In the genomic region with DNA sequence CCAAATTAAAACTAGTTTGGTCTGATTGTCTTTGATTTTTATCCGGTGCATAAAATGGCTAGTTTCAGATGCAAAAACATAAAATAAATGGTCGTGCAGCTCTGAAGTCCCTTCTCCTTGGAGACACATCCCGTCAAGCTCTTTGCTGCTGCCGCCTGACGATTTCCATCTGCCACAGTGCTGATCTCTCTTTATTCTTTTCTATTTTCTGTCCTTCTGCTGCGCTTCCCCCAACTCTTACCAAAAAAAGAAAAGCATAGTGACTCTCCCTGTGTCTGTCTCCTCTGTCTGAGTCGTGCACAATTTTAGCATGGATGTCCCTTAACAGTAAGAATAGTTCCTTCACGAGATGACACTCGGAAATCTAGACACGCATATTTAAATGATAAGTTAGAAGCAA, we compare ENCODE assay signal across 19 mouse cellular contexts.
DNase-seq lines count a peak whose midpoint lies in the region; ATAC-seq and TF ChIP-seq lines count a peak whose summit lies in the region.
"Had no signal": no experiment of that assay in that cellular context is flagged by ENCODE, and none has a peak within 500 bp of the region (broad histone marks: within the 10 kb centered on the region; RNA-seq: fewer than 3 reads in every experiment).

No protein-coding gene starts in this region.

- H3K9ac ChIP-seq in intestine, embryonic 14.5 days (ENCODE audit: low read length) = no peak overlapping the region
- H3K9ac ChIP-seq in intestine, embryonic 15.5 days = no peak overlapping the region
- no peak overlapping the region for H3K9ac ChIP-seq in liver, embryonic 11.5 days (ENCODE audit: low read depth, low read length)
- H3K9ac ChIP-seq: embryonic facial prominence, embryonic 13.5 days; heart, embryonic 13.5 days; limb, embryonic 12.5 days; liver, embryonic 14.5 days had no signal

- 63% methylated on average over 10 of the region's 10 CpGs for WGBS in intestine, embryonic 14.5 days
- WGBS in intestine, embryonic 15.5 days = 74% methylated on average over 10 of the region's 10 CpGs
- 80% methylated on average over 10 of the region's 10 CpGs for WGBS in liver, embryonic 11.5 days

- TF ChIP-seq CTCF in left cerebral cortex, adult 2 months (IDR thresholded peaks at IDR 0.05) = no peak
- no peak for TF ChIP-seq CTCF in gastrocnemius, adult 2 months (IDR thresholded peaks at IDR 0.05)

- no peak for ATAC-seq in intestine, embryonic 14.5 days (replicated peaks; ENCODE audit: low FRiP score, low TSS enrichment, low read depth)
- no peak for ATAC-seq in intestine, embryonic 15.5 days
- no peak for ATAC-seq in liver, embryonic 11.5 days (replicated peaks; ENCODE audit: low FRiP score)
- ATAC-seq: hindbrain, embryonic 16.5 days; midbrain, embryonic 16.5 days had no signal

- no peaks in the 10 kb centered on the region for H3K27me3 ChIP-seq in intestine, embryonic 14.5 days (replicated peaks; ENCODE audit: control insufficient read depth, insufficient read depth, low read length)
- H3K27me3 ChIP-seq in intestine, embryonic 15.5 days (replicated peaks) = no peaks in the 10 kb centered on the region
- no peaks in the 10 kb centered on the region for H3K27me3 ChIP-seq in liver, embryonic 11.5 days (replicated peaks; ENCODE audit: control insufficient read depth, insufficient read depth, low read length)
- H3K27me3 ChIP-seq: embryonic facial prominence, embryonic 13.5 days; limb, embryonic 12.5 days had no signal

- no peak overlapping the region for H3K4me3 ChIP-seq in intestine, embryonic 14.5 days (ENCODE audit: low read depth, low read length)
- H3K4me3 ChIP-seq in intestine, embryonic 15.5 days (replicated peaks) = no peak overlapping the region
- H3K4me3 ChIP-seq in left cerebral cortex, adult 2 months = no peak overlapping the region
- no peak overlapping the region for H3K4me3 ChIP-seq in gastrocnemius, adult 2 months
- H3K4me3 ChIP-seq in liver, embryonic 11.5 days (ENCODE audit: low read depth, low read length) = no peak overlapping the region
- H3K4me3 ChIP-seq: embryonic facial prominence, embryonic 13.5 days; heart, embryonic 13.5 days; limb, embryonic 12.5 days; megakaryocyte, embryonic 14.5 days had no signal

- no peaks in the 10 kb centered on the region for H3K4me1 ChIP-seq in intestine, embryonic 14.5 days (replicated peaks; ENCODE audit: control insufficient read depth, insufficient read depth, low read length)
- H3K4me1 ChIP-seq in intestine, embryonic 15.5 days (replicated peaks) = no peaks in the 10 kb centered on the region
- H3K4me1 ChIP-seq in liver, embryonic 11.5 days (replicated peaks; ENCODE audit: control insufficient read depth, insufficient read depth, low read length) = no peaks in the 10 kb centered on the region
- H3K4me1 ChIP-seq: embryonic facial prominence, embryonic 13.5 days; heart, embryonic 13.5 days; limb, embryonic 12.5 days; megakaryocyte, embryonic 14.5 days had no signal

- no peak overlapping the region for H3K4me2 ChIP-seq in intestine, embryonic 14.5 days (ENCODE audit: low read length)
- H3K4me2 ChIP-seq in intestine, embryonic 15.5 days (replicated peaks) = no peak overlapping the region
- H3K4me2 ChIP-seq in liver, embryonic 11.5 days = no peak overlapping the region
- H3K4me2 ChIP-seq: embryonic facial prominence, embryonic 13.5 days; heart, embryonic 13.5 days; limb, embryonic 12.5 days had no signal

- H3K27ac ChIP-seq in intestine, embryonic 14.5 days (ENCODE audit: low read depth) = no peak overlapping the region
- H3K27ac ChIP-seq in intestine, embryonic 15.5 days = no peak overlapping the region
- H3K27ac ChIP-seq in left cerebral cortex, adult 2 months = peak overlapping the region; percentile 75
- H3K27ac ChIP-seq in gastrocnemius, adult 2 months = no peak overlapping the region
- H3K27ac ChIP-seq in liver, embryonic 11.5 days (ENCODE audit: low read depth, low read length) = no peak overlapping the region
- H3K27ac ChIP-seq: embryonic facial prominence, embryonic 13.5 days; heart, embryonic 13.5 days; limb, embryonic 12.5 days; liver, embryonic 14.5 days had no signal

- intact Hi-C loops in left cerebral cortex, adult 2 months (cut with DNase I) = loop anchor here (2.0 to 10.0 kb wide), 8 partner anchors 66 to 854 kb away; a partner anchor contains a TSS
- intact Hi-C loops in left cerebral cortex, postnatal 4 days (cut with DNase I) = loop anchor here (10.0 kb wide), 1 partner anchor 404 kb away; a partner anchor contains a TSS
- intact Hi-C loops in left cerebral cortex, postnatal 25 days (cut with DNase I) = loop anchor here (2.0 to 10.0 kb wide), 10 partner anchors 54 to 854 kb away; no protein-coding TSS in a partner anchor
- intact Hi-C loops in gastrocnemius, adult 2 months (cut with DNase I) = no loop called here

- DNase-seq in intestine, embryonic 14.5 days (ENCODE audit: low spot score) = peak; percentile 18
- peak in 1 of 2 experiments; percentile 11 for DNase-seq in left cerebral cortex, adult 2 months (ENCODE audit: extremely low spot score in 1 of 2, low spot score in 2 of 2)
- no peak for DNase-seq in left cerebral cortex, postnatal 4 days
- peak; percentile 55 to 90 for DNase-seq in left cerebral cortex, postnatal 25 days (ENCODE audit: low spot score in 2 of 2)
- peak; percentile 24 for DNase-seq in lung, postnatal 14 days
- no peak for DNase-seq in gastrocnemius, adult 2 months
- no peak for DNase-seq in liver, embryonic 11.5 days (ENCODE audit: low spot score)
- DNase-seq: adrenal gland, postnatal 14 days; heart, postnatal 4 days; kidney, adult 8-10 months; thymus, postnatal 4 days had no signal

- H3K36me3 ChIP-seq in intestine, embryonic 14.5 days (ENCODE audit: control insufficient read depth, insufficient read depth, low read length) = no peaks in the 10 kb centered on the region
- no peaks in the 10 kb centered on the region for H3K36me3 ChIP-seq in intestine, embryonic 15.5 days
- no peaks in the 10 kb centered on the region for H3K36me3 ChIP-seq in liver, embryonic 11.5 days (ENCODE audit: control insufficient read depth, insufficient read depth, low read length)
- H3K36me3 ChIP-seq: embryonic facial prominence, embryonic 13.5 days; limb, embryonic 12.5 days had no signal

- no peaks in the 10 kb centered on the region for H3K9me3 ChIP-seq in intestine, embryonic 14.5 days (ENCODE audit: control insufficient read depth, low read length)
- no peaks in the 10 kb centered on the region for H3K9me3 ChIP-seq in intestine, embryonic 15.5 days
- H3K9me3 ChIP-seq in liver, embryonic 11.5 days (ENCODE audit: control insufficient read depth, low read length) = no peaks in the 10 kb centered on the region
- H3K9me3 ChIP-seq: embryonic facial prominence, embryonic 13.5 days; limb, embryonic 12.5 days had no signal

Comparison
In these comparisons a context has a peak if more than half of its experiments do, and no peak if none do; other contexts are left out.
1. DNase-seq: peak in intestine, embryonic 14.5 days (single experiment), left cerebral cortex, postnatal 25 days (2 of 2) and lung, postnatal 14 days (single experiment); none in left cerebral cortex, postnatal 4 days (single experiment), gastrocnemius, adult 2 months (single experiment) and liver, embryonic 11.5 days (single experiment).